Mouse (Mus musculus) inflammation-experienced regulatory T-cells, adult 16 weeks (primary cell): ENCODE data around the gene Ube2dnl2. TPM values are rescaled to one million over a fixed set of nuclear protein-coding genes. Genes with fewer than 3 reads are reported as not detected.

Experiments
- polyA plus RNA-seq: library from polyadenylated mRNA; unstranded; fragments of 100-300 nt; shearing (Covaris generic); gene quantifications from one replicate; pipeline ENCODE4 v1.2.1, GENCODE M21; 2017

The Ube2dnl2 gene
- polyA plus RNA-seq = not detected

GRCm38 (mm10) chrX:114907282-114907681 lies at the start of gene Ube2dnl2:
TSS of gene Ube2dnl2 (plus strand) at chrX:114907582.

GRCm38 (mm10) chrX:114904712-114905111 lies 2.7 kb upstream of the Ube2dnl2 start, which contains the start of gene Ube2dnl1:
TSS of gene Ube2dnl1 (plus strand) at chrX:114905012.

Other genes with a start within 250 kb of the Ube2dnl2 start
- not detected for gene Ube2dnl1, start 2.6 kb upstream of the Ube2dnl2 start, polyA plus RNA-seq